ENCODE assay signal across 7 mouse cellular contexts in genomic region chr7:63319594-63319993, GRCm38 (mm10).
DNase-seq lines count a peak whose midpoint lies in the region; ATAC-seq and TF ChIP-seq lines count a peak whose summit lies in the region.

No protein-coding gene starts in this region.

- no peaks in the 10 kb centered on the region for H3K4me1 ChIP-seq in G1E (ENCODE audit: insufficient read depth, low read depth, low read length)

- no peaks in the 10 kb centered on the region for H3K27me3 ChIP-seq in G1E (ENCODE audit: insufficient read depth, low read length)

- H3K4me3 ChIP-seq in G1E (ENCODE audit: low read depth, low read length), result no peak overlapping the region

- DNase-seq in A20 (ENCODE audit: low read depth, low spot score) (peak; percentile 44), G1E (ENCODE audit: low spot score) (no peak)
- DNase-seq in cerebellum, adult 8-10 months, result peak; percentile 73
- peak; percentile 71 to 74 for DNase-seq in frontal cortex, postnatal 25 days (ENCODE audit: low spot score in 2 of 2)
- DNase-seq in layer of hippocampus, adult 9-10 months (ENCODE audit: low spot score), result peak; percentile 55
- peak; percentile 22 to 44 for DNase-seq in right cerebral cortex, postnatal 36 days (ENCODE audit: low spot score in 2 of 2)

- no peaks in the 10 kb centered on the region for H3K36me3 ChIP-seq in G1E (replicated peaks)

- H3K9me3 ChIP-seq in G1E (replicated peaks), result peaks cover 29% of the 10 kb centered on the region

- 0 out of 2 replicates have a peak, but pooled peaks have one; percentile 45 for ATAC-seq in G1E (ENCODE audit: extremely low read depth, insufficient number of reproducible peaks, low FRiP score, poor library complexity, severe bottlenecking)
- peak; percentile 76 for ATAC-seq in megakaryocyte progenitor cell, adult 5-6 weeks (replicated peaks; ENCODE audit: poor library complexity)

- TF ChIP-seq CTCF in G1E (IDR thresholded peaks at IDR 0.05; ENCODE audit: low read depth, low read length), result peak; percentile 35; the same call in 1 of the 2 replicates
